Mouse (Mus musculus): Measurements from ENCODE around the gene Kcnmb4. TPM values are rescaled to one million over a fixed set of nuclear protein-coding genes. Genes with fewer than 3 reads are reported as not detected.

Gene Kcnmb4
- polyA plus RNA-seq, 1 experiment from 2014 or later, result 3.2 TPM

DNA sequence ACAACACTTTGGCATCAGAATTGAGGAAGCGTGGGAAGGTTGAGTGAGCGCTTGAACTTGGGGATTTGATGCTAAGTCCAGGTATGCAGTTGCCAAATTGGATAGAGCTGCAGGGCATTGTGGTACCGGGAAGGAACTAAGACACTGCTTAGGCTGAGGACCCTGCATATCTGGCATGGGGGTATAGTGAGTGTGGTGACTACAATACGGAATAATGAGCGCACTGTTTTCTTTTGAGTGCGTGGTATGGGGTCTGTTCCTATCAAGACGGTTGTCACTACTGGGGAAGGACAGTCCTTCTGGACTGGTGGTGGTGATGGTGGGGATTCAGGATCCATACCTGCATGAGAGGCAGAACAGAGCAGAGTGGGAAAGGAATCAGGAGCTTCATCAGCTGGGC lies 32.7 kb downstream of the Kcnmb4 start:
- Histone ChIP-seq H3K9me3 (ENCODE audit: control insufficient read depth, low read length) (0 out of 2 replicates have a peak, but pooled peaks cover 3% of the 10 kb centered on the region), H3K4me3 (ENCODE audit: low read length) (no peak overlapping the region), H3K4me1 (replicated peaks; ENCODE audit: control insufficient read depth, insufficient read depth, low read length) (no peaks in the 10 kb centered on the region), H3K36me3 (ENCODE audit: control insufficient read depth, insufficient read depth, low read length) (no peaks in the 10 kb centered on the region), H3K9ac (ENCODE audit: low read length) (no peak overlapping the region), H3K27ac (ENCODE audit: low read length) (no peak overlapping the region), H3K27me3 (ENCODE audit: control insufficient read depth, insufficient read depth, low read depth, low read length) (no peaks in the 10 kb centered on the region), H3K4me2 (ENCODE audit: low read depth, low read length) (no peak overlapping the region)
- WGBS, result 93% methylated on average over 7 of the region's 7 CpGs
- ATAC-seq (ENCODE audit: low read depth), result no peak

DNA sequence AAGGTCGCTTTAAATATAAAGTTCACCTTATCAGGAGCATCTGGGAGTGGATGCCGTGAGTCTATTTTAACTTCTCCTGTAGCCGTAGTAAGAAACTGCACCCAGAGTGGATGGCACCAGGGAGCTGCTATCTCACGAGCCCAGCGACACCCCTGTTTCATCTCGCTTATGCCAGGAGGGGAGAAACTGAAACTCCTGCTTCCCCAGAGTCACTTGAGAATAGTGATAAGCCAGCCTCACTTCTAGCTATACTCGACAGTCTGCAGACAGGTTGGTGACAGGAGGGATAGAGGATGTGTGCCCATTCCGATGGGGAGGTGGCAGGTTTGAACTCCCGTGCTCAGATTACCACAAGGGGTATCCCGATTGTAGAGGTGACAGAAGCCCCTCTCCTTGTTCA lies 33.6 kb downstream of the Kcnmb4 start:
- Histone ChIP-seq H3K9me3 (ENCODE audit: control insufficient read depth, low read length) (0 out of 2 replicates have a peak, but pooled peaks cover 3% of the 10 kb centered on the region), H3K27ac (ENCODE audit: low read length) (no peak overlapping the region), H3K4me2 (ENCODE audit: low read depth, low read length) (no peak overlapping the region), H3K9ac (ENCODE audit: low read length) (no peak overlapping the region), H3K4me3 (ENCODE audit: low read length) (no peak overlapping the region), H3K4me1 (replicated peaks; ENCODE audit: control insufficient read depth, insufficient read depth, low read length) (no peaks in the 10 kb centered on the region), H3K27me3 (ENCODE audit: control insufficient read depth, insufficient read depth, low read depth, low read length) (no peaks in the 10 kb centered on the region), H3K36me3 (ENCODE audit: control insufficient read depth, insufficient read depth, low read length) (no peaks in the 10 kb centered on the region)
- ATAC-seq (ENCODE audit: low read depth), result no peak
- WGBS, result 81% methylated on average over 10 of the region's 10 CpGs

DNA sequence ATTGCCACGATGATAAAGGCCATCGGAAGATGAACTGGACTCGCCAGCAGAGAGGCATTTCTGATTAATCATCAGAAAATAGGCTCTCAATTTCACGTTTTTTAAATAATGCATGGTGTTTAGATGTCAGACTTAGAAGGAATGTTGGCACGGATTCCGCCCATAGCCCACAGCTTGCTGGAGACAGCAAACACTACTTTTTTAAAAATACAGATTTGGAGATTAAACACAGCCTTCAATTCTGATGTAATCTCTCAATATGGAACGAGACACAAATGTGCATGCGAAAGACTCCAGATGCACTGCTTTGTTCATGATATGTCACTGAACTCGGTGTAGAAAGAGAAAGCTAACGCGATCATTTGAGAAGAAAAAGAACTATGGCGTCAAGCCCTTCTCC lies 38.2 kb downstream of the Kcnmb4 start:
- ATAC-seq (ENCODE audit: low read depth), result no peak
- Histone ChIP-seq H3K4me2 (ENCODE audit: low read depth, low read length) (no peak overlapping the region), H3K9me3 (ENCODE audit: control insufficient read depth, low read length) (0 out of 2 replicates have a peak, but pooled peaks cover 3% of the 10 kb centered on the region), H3K27me3 (ENCODE audit: control insufficient read depth, insufficient read depth, low read depth, low read length) (no peaks in the 10 kb centered on the region), H3K4me1 (replicated peaks; ENCODE audit: control insufficient read depth, insufficient read depth, low read length) (0 out of 2 replicates have a peak, but pooled peaks cover 2% of the 10 kb centered on the region), H3K9ac (ENCODE audit: low read length) (no peak overlapping the region), H3K36me3 (ENCODE audit: control insufficient read depth, insufficient read depth, low read length) (no peaks in the 10 kb centered on the region), H3K27ac (ENCODE audit: low read length) (no peak overlapping the region), H3K4me3 (ENCODE audit: low read length) (no peak overlapping the region)
- 72% methylated on average over 12 of the region's 12 CpGs for WGBS

DNA sequence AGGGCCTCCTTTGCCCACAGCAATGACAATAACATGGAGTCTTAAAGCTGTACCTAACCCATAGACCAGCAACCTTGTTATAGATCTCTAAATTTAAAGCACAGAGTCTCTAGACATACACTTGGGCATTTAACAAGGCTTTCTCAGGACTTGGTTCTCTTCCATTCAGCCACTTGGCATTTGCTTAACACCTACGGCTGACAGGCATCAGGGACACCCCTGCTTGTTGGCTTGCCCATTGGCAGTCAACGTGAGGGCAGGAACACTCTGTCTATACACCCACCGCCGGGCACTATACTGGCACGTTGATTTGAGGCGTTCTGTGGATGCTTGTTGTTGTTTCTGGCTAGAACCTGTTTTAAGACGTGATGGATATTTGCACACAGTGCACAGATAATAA lies 41.3 kb downstream of the Kcnmb4 start:
- ATAC-seq (ENCODE audit: low read depth), result no peak
- Histone ChIP-seq H3K27ac (ENCODE audit: low read length) (no peak overlapping the region), H3K36me3 (ENCODE audit: control insufficient read depth, insufficient read depth, low read length) (no peaks in the 10 kb centered on the region), H3K27me3 (ENCODE audit: control insufficient read depth, insufficient read depth, low read depth, low read length) (no peaks in the 10 kb centered on the region), H3K4me2 (ENCODE audit: low read depth, low read length) (no peak overlapping the region), H3K9ac (ENCODE audit: low read length) (no peak overlapping the region), H3K4me3 (ENCODE audit: low read length) (no peak overlapping the region), H3K9me3 (ENCODE audit: control insufficient read depth, low read length) (no peaks in the 10 kb centered on the region; the same call in 1 of the 2 replicates), H3K4me1 (replicated peaks; ENCODE audit: control insufficient read depth, insufficient read depth, low read length) (0 out of 2 replicates have a peak, but pooled peaks cover 2% of the 10 kb centered on the region)
- 74% methylated on average over 7 of the region's 7 CpGs for WGBS

DNA sequence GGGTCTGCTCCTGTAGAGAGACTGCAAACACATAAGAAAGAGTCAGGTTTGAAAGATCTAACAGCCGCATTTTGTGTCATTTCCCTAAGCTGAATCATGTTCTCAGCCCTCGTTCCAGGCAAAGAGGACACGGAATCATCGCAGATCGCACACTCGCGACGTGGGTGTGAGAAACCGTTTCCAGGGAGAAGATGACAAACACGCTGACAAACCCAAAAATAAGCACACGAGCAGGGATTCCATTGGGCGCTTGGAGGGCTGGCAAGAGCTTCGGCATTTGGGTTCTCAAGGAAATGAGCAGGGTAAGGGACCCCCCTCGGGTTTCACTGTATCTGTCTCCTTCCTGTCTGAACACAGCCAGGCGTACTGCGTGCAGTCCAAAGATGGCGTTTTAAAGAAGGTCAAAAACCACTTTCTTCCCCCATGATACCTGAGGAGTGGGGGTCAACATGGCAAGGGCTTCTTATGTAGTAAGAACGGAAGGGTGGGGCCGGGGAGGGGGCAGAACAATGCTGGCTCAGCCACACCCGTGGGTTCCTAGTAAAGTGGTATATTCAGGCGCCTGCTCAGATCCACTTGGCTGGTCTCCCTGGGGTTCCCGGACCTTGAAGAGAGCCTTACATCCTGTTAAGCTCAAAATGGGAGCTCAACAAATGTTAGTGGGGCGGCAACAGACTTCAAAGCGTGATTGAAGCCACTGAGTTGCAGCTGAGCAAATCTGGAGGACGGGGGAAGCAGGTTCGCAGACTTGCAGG lies 45.5 kb downstream of the Kcnmb4 start:
- Histone ChIP-seq H3K4me2 (ENCODE audit: low read depth, low read length) (no peak overlapping the region), H3K4me3 (ENCODE audit: low read length) (no peak overlapping the region), H3K27me3 (ENCODE audit: control insufficient read depth, insufficient read depth, low read depth, low read length) (no peaks in the 10 kb centered on the region), H3K27ac (ENCODE audit: low read length) (no peak overlapping the region), H3K9me3 (ENCODE audit: control insufficient read depth, low read length) (no peaks in the 10 kb centered on the region; the same call in 1 of the 2 replicates), H3K9ac (ENCODE audit: low read length) (no peak overlapping the region), H3K36me3 (ENCODE audit: control insufficient read depth, insufficient read depth, low read length) (no peaks in the 10 kb centered on the region), H3K4me1 (replicated peaks; ENCODE audit: control insufficient read depth, insufficient read depth, low read length) (no peaks in the 10 kb centered on the region)
- WGBS, result 91% methylated on average over 26 of the region's 26 CpGs
- ATAC-seq (ENCODE audit: low read depth), result no peak

DNA sequence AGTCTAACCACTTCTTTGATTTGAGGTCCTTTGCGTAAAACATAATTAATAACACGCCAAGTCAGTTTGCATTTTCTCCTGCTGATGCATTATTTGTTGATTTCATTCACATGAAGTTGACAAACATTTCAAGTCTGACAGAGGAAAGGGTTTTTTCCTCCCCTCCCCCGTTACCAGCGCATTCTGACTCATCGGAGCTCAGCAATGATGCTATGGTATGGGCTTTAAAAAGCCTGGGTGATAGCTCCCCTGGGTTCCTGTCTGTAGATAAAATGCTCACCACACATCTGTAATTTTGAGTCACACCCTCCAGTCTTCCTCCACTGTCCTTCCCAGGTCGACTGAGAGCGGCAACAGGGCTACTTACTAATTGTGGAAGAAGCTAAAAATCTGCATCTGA lies 47.5 kb downstream of the Kcnmb4 start:
- no peaks in the 10 kb centered on the region for H3K27me3 ChIP-seq (ENCODE audit: control insufficient read depth, insufficient read depth, low read depth, low read length)
- H3K36me3 ChIP-seq (ENCODE audit: control insufficient read depth, insufficient read depth, low read length), result no peaks in the 10 kb centered on the region
- no peak overlapping the region for H3K27ac ChIP-seq (ENCODE audit: low read length)
- H3K4me2 ChIP-seq (ENCODE audit: low read depth, low read length), result no peak overlapping the region
- WGBS, result 85% methylated on average over 7 of the region's 7 CpGs
- no peak for ATAC-seq (ENCODE audit: low read depth)
- no peaks in the 10 kb centered on the region; the same call in 1 of the 2 replicates for H3K9me3 ChIP-seq (ENCODE audit: control insufficient read depth, low read length)
- H3K9ac ChIP-seq (ENCODE audit: low read length), result no peak overlapping the region
- H3K4me1 ChIP-seq (replicated peaks; ENCODE audit: control insufficient read depth, insufficient read depth, low read length), result no peaks in the 10 kb centered on the region
- no peak overlapping the region for H3K4me3 ChIP-seq (ENCODE audit: low read length)

DNA sequence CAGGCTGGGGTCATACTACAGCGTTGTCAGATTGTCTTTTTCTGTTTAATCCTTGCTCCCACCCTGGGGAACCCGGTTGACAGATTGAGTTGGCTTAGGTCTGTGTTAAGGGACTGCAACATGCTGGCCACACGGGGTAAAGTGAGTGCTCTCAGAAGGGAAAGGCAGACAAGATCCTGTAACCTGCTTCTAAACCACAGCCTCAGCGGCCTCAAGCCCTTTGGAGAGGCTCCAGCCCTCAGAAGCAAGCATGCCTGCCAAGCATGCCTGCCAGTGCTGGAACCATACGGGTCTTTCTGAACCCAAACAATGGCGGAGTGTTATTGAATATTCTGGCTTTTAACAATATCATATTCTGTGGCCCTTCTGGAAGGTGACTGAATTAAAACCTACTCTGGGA lies 48.8 kb downstream of the Kcnmb4 start:
- no peaks in the 10 kb centered on the region for H3K36me3 ChIP-seq (ENCODE audit: control insufficient read depth, insufficient read depth, low read length)
- WGBS, result 71% methylated on average over 6 of the region's 6 CpGs
- H3K9ac ChIP-seq (ENCODE audit: low read length), result no peak overlapping the region
- H3K4me3 ChIP-seq (ENCODE audit: low read length), result no peak overlapping the region
- no peaks in the 10 kb centered on the region for H3K27me3 ChIP-seq (ENCODE audit: control insufficient read depth, insufficient read depth, low read depth, low read length)
- no peaks in the 10 kb centered on the region; the same call in 1 of the 2 replicates for H3K9me3 ChIP-seq (ENCODE audit: control insufficient read depth, low read length)
- no peak for ATAC-seq (ENCODE audit: low read depth)
- no peaks in the 10 kb centered on the region for H3K4me1 ChIP-seq (replicated peaks; ENCODE audit: control insufficient read depth, insufficient read depth, low read length)
- no peak overlapping the region for H3K27ac ChIP-seq (ENCODE audit: low read length)
- no peak overlapping the region for H3K4me2 ChIP-seq (ENCODE audit: low read depth, low read length)

DNA sequence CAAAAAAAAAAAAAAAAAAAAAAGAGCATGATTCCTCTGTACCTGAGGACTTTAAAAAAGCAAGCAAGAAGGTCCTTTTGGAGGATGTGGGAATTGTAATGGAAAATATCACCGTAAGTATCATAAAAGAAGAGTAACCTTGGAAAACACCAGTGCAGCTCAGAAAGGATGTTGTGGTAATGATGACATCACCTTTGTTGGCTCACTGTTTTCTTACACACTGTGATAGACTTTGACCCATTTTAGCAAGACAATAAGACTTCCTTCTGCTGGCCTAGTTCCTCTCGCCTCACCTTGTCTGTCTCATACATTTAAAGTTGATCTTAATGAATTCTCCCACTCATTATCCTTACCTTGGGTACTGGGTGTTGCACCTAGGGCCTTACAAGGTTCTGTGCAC lies 51.1 kb downstream of the Kcnmb4 start:
- Histone ChIP-seq H3K4me1 (replicated peaks; ENCODE audit: control insufficient read depth, insufficient read depth, low read length) (no peaks in the 10 kb centered on the region), H3K9me3 (ENCODE audit: control insufficient read depth, low read length) (no peaks in the 10 kb centered on the region), H3K27me3 (ENCODE audit: control insufficient read depth, insufficient read depth, low read depth, low read length) (no peaks in the 10 kb centered on the region), H3K9ac (ENCODE audit: low read length) (no peak overlapping the region), H3K4me2 (ENCODE audit: low read depth, low read length) (no peak overlapping the region), H3K27ac (ENCODE audit: low read length) (no peak overlapping the region), H3K36me3 (ENCODE audit: control insufficient read depth, insufficient read depth, low read length) (no peaks in the 10 kb centered on the region), H3K4me3 (ENCODE audit: low read length) (no peak overlapping the region)
- 87% methylated on average over 2 of the region's 2 CpGs for WGBS
- ATAC-seq (ENCODE audit: low read depth), result no peak

DNA sequence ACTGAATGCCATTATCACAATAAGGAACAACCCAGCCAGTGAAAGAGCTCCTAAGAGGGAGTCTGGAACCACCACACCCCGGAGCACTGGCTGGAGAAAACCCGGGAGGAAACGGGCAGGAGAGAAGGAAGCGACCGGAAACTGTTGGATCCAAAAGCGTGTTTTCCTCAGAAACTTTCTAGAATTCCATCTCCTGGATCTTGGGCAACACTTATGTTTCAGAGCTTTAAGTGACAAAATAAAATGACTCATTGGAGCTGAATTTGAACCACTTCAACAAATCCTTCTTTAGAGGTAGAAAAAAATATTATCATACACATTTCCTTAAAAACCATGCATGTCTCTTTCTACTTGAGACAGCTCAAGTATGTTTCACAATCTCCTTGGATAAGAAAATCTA lies 52.7 kb downstream of the Kcnmb4 start:
- Histone ChIP-seq H3K4me1 (replicated peaks; ENCODE audit: control insufficient read depth, insufficient read depth, low read length) (no peaks in the 10 kb centered on the region), H3K9me3 (ENCODE audit: control insufficient read depth, low read length) (no peaks in the 10 kb centered on the region), H3K4me3 (ENCODE audit: low read length) (no peak overlapping the region), H3K4me2 (ENCODE audit: low read depth, low read length) (no peak overlapping the region), H3K27ac (ENCODE audit: low read length) (no peak overlapping the region), H3K36me3 (ENCODE audit: control insufficient read depth, insufficient read depth, low read length) (no peaks in the 10 kb centered on the region), H3K27me3 (ENCODE audit: control insufficient read depth, insufficient read depth, low read depth, low read length) (no peaks in the 10 kb centered on the region), H3K9ac (ENCODE audit: low read length) (no peak overlapping the region)
- ATAC-seq (ENCODE audit: low read depth), result no peak
- WGBS, result 87% methylated on average over 6 of the region's 6 CpGs
